Mouse (Mus musculus): ENCODE data around the gene Ppp1r27.
"Not testable (repeated sequence)": the region's sequence is repeated elsewhere in the genome, so short reads cannot be mapped to it uniquely, and the experiment has no call there.

Gene Ppp1r27

DNA sequence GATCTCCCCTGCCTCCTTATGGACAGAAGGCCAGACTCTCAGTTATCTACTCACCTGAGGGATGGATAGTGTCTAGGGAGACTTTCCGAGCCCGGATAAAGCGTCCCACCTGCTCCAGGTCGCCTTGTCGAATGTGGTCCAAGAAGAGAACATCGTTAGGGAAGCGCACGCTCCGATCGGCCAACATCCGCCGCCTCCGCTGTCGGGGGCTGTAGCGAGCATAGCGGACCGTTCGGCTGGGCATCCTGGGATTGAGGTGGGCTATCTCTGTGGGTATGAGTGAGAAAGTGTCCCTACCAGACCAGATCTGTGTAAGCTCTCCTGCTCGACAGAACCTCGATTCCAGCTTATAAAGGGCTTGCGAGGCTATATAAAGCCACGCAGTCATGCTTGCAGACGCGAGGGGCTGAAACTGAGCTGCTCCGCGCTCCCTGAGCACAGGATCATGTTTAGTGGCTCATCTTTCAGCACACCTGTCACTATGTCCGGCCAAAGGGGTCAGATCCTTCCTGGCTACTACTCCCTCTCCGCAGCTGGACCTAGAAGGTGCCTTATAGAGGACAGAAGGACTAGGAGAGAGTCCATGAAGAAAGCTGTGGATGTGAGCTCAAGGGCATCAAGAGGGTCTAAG is at the start of gene Ppp1r27:
Gene Ppp1r27, minus strand, starts transcription at position 323 of the 631 bp plus-strand sequence.
- in situ Hi-C loops (cut with MboI, MseI) = no loop called here

DNA sequence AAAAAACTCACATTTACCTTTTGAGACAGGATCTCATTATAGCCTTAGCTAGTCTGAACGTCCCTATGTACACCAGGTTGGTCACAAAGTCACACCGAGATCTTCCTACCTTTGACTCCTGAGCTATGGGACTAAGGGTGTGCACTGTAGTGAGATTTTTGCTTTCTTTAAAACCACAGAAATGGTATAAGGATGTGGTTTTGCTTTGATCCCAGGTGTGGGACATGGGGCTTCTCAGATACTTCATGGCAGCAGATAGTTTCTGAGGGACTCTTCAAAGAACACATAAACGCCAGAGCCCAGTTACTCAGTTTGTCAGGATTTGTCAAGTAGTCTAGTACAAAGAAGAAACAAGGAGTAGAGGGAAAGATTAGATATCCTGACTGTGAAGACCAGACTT is 49.8 kb upstream of the Ppp1r27 start:
- in situ Hi-C loops (cut with MboI, MseI) = no loop called here

DNA sequence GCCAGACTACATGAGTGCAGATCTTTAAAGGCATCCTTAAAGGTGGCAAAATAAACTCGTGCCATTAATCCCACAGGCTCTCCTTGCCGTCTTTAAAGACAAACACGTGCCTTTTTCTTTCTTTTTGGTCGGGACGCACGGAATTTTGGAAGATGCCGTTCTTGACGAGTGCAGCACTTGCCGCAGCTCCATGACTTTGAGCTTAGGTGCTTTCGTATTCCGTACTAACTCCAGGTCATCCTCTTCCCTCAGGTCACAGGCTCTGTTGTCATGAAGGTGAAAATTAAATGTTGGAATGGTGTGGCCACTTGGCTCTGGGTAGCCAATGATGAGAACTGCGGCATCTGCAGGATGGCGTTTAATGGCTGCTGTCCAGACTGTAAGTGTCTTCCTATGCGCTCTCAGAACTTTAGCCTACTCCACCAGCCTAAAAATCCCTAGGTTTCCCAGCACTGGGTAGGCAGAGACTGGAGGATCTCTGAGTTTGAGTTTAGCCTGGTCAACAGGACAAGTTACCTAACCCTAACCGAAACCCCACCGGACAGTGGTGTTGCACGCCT is 48.1 kb upstream of the Ppp1r27 start:
- in situ Hi-C loops (cut with MboI, MseI) = no loop called here

DNA sequence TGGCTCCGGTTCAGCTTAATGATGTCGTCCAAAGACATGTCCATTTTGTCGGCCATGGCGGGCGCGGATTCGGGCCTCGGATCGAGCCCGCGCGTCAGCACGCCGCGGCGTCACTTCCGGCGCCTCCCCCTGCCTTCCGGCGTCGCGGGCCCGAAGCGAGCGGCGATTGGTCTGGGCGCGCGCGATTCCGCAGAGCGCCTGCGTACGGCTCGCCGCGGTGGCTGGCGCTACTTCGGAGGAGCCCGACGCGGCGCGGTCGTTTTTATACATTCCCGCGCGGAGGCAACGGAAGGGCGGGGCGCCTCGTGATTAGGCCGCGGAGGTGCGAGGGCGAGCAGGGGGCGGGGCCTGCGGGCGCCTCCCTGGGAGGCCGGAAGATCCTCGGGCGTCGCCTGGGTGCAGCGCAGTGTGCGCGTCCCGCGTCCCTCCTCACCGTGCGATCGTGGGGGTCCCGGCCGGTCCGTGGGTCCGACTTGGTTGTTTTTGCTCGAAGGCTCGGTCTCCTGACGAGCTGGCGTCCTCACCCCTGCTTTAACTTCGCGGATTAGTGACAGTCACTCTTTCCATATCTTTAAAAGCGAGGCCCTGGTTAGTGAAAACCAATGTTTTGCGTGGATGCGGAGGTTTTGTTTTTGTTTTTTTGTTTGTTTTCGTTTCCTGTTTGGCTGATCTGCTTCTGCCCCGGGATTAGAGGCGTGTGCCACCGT is 47.5 kb upstream of the Ppp1r27 start, which contains the start of the genes Alyref and Anapc11:
Gene Alyref, minus strand, starts transcription at position 83 of the 707 bp plus-strand sequence.
Gene Anapc11, plus strand, starts transcription at position 139 of the 707 bp plus-strand sequence.
- in situ Hi-C loops (cut with MboI, MseI) = no loop called here

DNA sequence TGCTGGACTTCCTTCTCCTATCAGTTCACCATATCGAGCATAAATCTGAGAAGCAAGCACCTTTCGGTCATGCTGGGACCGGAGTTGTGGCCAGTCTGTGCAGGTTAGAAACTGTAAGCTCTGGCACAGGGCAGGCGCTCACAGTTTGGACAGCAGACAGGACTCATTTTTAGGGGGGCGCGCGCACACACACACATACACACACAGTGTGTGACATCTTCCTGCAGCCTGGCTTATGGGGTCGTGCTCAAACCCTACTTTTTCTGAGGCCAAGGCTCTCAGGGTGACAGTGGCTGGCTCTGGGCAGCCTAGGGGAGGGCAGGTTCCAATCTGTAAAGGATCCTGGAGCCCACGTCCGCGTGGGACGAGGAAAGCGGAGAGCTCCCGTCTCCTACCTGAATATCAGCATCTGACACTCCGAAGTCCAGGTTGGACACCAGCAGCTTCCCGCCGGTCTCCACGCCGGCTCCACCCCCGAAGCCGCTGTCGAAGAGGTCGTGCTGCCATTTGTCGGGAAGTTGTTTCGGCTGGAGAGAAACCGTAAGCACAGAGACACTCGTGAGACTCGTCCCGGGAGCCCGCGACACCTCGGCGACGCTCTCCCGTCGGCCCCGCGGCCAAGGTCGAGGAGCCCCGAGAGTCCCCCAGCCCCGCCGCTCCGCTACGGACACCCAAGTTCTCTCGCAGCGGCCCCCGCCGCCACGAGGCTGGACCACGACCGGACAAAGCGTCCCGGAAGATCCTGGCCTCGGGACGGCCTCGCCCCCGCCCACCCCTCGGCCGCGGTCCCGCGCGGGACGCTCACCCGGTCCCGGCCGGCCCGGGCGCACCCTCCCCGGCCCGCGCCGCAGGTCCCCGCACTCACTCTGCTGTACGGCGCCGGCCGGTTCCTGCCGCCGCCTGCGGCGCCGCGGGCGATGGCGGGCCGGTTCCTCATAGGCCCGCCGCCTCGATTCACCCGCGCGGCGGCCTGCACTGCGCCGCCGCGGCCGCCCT is 46.6 kb upstream of the Ppp1r27 start:
- in situ Hi-C loops (cut with MboI, MseI) = no loop called here

DNA sequence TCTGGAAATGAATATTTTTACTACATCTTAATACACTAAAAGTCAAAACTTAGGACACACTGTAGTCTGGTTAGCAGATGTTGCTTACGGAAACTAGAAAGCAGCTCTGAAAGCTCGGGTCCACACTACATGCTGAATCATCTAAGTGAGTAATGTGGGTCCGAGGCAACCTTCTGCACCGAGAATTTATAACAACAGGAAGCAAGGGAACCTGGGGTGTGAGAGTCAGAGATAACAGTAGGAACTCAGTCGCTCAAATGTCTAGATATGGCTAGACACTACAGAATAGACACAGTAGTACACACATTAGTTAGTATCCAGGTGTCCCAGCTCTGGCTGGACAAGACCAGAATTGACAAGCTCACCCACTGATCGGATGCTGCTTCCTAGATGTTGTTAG is 37.6 kb upstream of the Ppp1r27 start:
- in situ Hi-C loops (cut with MboI, MseI) = no loop called here

DNA sequence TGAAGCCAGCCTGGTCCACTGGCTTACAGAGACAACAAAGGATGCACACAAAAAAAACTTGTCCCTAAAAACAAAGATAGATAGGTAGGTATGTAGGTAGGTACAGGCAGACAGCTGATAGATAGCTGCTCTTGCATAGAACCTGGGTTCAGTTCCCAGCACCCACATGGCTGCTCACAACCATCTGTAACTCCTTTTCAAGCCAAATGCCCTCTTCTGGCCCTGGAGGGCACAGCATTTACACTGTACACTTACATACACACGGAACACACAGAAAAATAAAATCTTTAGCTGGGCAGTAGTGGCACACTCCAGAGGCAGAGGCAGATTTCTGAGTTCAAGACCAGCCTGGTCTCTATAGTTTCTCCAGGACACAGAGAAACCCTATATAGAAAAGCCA is 33.0 kb upstream of the Ppp1r27 start:
- in situ Hi-C loops (cut with MboI, MseI) = no loop called here

DNA sequence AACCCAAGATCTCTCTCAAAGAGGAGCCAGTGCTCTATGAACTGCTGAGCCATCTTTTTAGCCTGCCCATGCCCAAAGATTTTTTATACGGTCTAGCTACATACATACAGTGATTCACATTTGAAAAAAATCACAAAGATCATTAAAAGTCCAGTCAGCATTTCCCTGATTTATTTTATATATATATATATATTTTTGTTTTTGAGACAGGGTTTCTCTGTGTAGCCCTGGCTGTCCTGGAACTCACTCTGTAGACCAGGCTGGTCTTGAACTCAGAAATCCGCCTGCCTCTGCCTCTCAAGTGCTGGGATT is 32.0 kb upstream of the Ppp1r27 start:
- in situ Hi-C loops (cut with MboI, MseI) = not testable (repeated sequence)

DNA sequence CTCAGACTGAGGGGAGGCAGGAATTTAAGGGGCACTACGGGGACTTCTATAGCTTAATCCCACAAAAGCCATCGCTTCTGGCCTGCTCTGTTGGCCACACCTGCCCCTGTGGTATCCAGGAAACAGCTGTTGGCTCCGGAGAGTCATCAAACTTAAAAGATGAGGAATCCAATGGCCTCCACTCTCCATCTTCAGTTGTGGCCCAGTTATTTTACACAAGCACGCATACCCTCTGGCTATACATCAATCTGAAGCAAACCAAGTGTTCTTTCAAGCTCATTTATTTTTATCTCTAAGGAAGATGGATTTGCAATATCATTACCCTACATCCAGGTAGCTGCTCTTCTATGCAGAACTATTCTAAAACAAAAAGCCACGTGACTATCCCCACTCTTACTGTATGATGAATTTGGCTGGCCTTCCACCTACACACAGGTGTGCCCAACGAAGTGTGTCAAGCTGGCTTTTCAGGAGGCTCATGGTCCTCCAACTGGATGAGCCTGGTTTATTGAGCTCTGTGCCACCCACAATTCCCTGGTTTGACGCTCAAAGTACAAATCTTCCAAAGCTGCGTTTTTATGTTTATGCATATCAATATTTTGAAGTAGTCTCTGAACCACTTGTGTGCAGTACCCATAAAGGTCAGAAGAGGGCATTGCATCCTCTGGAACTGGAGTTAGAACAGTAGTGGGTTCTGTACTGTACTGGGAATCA is 31.5 kb upstream of the Ppp1r27 start:
- in situ Hi-C loops (cut with MboI, MseI) = no loop called here

DNA sequence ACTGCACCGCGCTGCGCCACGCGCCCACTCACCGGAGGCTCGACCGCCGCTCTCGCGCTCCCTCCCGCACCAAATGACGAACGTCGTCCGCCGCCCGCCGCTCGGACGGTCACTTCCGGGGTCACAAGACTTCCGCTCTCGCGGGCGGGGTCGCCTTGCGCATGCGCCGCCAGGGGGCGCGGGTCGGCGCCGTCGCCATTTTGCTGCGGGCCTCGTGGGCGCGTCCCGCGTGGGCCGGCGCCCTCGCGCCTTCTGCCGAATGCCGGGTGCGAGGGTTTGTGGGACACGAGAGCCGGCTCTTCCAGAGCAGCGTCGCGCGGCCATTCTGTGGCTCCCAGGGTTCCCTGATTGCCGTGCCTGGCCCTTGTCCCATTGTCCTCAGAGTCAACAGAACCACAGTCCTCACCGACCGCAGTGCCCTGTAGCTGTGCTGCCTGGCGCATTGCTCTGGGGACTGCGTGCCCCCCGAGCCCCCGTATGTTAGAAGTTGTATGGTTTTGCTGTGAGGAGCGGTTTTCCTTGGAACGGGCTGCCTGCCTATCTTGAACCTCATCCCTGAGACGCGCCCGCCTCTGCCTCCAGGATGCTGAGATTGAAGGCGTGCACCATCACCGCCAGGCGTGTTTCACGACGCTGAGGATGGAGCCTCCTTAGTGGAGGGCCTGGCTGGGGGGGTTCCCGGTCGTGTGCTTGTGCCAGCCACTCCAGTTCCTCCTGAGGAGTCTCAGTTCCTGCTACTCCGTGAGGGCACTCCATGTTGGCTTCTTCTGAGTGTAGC is 30.7 kb upstream of the Ppp1r27 start, which contains the start of gene Arhgdia:
Gene Arhgdia, minus strand, starts transcription at position 135 of the 778 bp plus-strand sequence.
- in situ Hi-C loops (cut with MboI, MseI) = no loop called here

DNA sequence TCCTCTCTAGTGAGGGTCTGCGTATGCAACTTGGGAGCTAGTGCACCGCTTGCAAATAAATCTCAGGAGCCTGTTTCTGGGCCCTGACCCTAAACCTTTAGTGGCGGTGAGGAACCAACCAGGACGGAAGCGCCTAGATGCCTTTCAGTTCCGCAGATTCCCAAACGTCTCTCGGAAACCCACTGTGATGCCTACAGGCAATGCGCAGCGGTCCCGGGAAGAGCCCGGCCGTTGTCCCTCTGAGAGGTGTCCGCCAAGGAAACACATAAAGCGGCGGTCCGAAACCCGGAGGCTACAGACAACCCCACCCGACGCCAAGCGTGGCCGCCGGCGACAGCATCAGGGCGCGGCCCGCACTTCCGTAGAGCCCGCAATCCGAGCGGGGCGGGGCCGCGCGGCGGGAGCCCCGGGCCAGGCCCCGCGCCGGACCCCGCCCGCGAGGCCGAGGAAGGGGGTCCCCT is 30.0 kb upstream of the Ppp1r27 start:
- in situ Hi-C loops (cut with MboI, MseI) = no loop called here

DNA sequence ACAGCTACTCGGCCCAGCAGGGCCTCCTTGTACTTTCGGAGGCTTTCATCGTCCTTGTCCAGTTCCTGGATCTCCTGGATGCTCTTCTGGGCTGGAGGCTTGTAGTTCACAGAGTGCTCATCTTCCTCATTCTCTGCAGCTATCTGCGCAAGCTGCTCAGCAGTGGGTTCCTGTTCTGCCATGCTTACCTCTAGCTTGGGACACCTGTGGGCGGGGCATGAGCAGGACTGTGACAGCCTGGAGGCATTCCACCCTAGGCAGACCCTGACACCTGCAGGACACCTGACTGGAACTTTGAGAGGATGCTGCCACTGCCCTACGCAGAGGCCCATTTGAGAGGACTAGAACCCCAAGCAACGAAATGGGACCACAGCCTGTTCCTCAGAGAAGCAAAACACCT is 29.3 kb upstream of the Ppp1r27 start:
- in situ Hi-C loops (cut with MboI, MseI) = no loop called here

DNA sequence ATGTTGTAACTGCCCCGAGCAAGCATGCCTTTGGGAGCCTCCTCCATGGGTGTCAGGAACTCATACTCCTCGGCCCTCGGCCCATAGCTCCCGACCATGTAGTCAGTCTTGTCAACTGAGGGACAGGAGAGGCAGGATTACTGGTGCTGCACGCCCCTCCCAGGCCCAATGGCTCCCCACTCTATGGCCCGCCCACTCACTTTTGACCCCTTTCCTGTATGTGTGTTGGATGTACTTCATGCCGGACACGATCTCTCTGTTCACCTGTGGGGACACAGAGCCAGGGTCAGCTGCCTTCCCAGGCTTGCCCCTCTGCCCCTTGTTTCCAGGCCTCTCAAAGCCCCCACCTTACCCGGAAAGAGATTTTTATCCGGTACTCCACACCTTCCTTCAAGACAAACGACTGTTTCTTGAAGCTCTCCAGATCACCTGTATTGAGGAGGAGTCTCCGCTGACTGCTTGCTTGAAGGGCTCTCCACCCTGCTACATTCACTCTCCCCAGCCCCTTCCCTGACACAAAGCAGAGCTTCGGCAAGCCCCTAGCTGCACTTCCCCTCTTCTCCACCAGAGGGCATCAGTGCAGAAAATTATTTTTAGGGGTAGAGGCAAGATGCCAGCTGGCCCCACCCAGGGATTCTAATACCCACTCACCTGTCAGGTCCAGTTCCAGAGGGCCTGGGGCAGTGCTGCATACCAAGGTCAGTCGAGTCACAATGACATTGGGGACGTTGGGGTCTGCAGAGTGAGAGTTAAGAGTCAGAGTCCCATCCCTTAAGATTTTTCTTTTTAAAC is 28.6 kb upstream of the Ppp1r27 start:
- in situ Hi-C loops (cut with MboI, MseI) = no loop called here

DNA sequence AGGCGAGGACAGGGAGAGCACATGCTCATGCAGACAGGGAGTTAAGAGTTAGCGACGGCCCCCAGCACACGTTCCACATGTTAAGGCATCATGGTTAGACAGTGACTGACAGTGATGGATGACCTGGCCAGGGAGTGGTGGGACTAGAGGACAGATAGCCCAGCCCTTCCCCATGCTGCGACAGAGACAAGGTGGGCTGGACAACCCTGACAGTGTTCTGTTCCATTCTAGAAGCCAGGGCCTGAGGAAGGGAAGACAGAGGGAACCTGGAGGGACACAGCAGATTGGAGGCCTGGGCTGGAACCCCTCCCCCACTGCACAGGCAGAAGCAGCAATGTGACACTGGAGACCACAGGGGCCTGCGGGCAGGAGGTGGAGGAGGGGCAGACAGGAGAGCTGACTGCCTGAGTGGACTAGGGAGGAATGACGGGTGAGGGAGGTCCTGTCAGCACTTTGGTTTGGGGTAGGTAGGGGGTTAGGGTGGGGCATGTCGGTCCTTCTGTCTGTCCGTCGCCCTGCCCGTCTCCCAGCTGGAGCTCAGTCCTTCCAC is 27.8 kb upstream of the Ppp1r27 start:
- in situ Hi-C loops (cut with MboI, MseI) = no loop called here

DNA sequence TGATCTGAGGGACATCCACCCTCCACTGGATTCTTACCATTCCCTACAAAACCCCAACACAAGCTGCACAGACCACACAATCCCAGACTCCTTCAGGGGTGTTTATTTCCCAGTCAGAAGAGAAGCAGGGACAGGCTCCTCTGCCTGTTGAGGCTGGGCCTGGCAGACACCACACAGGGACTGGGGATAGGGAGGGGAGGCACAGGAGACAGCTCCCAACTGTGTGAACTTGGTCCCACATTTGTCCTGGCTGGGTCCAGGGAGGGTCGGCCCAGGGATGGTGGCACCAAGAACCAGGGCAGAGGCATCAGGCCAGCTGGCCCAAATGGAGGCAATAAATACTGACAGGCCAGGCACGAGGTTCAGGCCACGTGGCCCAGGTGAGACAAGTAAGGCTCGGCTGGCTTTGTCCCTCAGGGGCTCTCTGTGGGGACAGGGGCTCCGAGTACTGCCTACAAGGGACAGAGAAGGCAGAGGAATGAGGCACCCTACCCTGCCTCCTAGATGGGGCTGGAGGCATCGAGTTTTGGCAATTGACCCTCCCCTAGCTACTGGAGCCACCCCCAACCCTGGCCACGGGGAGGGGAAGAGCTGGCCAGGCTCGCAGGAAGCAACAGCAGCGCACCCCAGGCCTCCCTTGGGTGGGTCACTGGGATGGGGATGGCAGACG is 27.2 kb upstream of the Ppp1r27 start:
- in situ Hi-C loops (cut with MboI, MseI) = no loop called here

DNA sequence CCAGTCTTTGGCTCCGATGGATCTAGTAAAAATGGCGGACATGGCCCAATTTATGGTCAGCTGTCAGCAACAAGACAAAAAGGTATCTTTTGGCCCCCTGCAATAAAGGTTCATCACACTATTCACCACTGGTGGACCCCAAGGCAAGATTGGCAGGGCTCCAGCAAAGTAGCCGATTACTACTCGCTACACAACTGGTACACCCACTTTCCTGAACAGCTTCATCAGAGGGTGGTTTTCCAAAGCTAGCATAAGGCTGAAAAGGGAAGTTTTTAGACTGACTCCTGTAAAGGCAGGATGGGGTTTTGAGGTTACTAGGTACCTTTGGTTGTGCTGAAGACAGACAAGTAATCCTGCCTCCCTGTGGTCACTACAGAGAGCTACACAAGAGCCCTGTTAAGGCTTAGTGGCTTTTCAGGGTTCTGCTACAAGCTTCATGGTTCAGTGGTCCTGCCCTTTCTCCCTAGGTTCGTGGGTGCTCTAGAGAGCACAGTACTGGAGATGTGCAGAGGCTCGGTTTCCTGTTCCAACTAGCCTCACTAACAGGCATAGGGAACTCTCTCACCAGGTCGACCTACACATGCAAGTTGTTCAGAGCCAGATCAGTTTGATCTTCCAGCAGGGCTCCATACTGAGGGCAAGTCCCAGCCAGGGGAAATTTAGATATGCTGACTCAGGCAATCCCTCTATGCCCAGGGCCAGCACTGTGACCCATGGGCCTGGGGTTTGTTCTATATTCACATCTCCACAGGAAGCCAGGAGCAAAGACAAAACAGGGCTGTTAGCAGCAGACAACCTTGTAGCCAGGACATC is 26.5 kb upstream of the Ppp1r27 start:
- in situ Hi-C loops (cut with MboI, MseI) = no loop called here

DNA sequence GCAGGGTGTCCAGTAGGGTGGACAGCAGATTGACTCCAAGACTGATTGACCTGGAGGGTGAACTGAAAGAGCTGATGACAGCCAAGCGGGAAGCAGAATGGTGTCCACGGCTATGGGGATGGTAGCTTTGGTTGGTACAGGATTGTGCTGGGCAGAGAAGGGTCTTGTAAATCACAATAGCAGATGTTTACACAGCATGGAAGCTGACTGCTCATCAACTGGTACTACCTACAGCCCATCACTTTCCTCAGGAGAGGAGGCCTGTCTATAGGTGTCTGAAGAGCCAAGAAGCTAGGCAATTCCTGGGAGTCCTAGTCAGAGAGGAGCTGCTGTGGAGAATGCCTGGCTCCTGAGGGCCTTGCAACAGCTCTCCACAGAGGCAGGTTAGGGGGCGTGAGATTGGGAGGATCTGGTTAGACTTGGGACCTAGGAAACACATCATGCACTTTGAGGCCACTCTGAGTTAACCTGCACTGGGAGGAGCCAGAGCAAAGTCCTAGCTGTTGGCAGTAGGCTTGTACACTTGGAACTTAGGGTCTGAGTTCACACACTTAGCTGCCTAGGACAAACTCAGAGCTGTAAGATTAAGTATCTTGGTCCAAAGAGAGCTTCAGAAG is 25.5 kb upstream of the Ppp1r27 start:
- in situ Hi-C loops (cut with MboI, MseI) = no loop called here
